Mouse (Mus musculus) liver (tissue): ENCODE measurements at regions not wholly inside any gene's neighbourhood (a gene's known extent, or its start where the extent isn't known, plus 50 kb on each side); places are given as distances from the start of the nearest gene placed in this dataset.

ENCODE experiments used
- DNase-seq: peaks from one replicate; pipeline ENCODE4 v3.0.0-alpha.2; 2020; ENCODE audit warnings: mixed read lengths

DNA sequence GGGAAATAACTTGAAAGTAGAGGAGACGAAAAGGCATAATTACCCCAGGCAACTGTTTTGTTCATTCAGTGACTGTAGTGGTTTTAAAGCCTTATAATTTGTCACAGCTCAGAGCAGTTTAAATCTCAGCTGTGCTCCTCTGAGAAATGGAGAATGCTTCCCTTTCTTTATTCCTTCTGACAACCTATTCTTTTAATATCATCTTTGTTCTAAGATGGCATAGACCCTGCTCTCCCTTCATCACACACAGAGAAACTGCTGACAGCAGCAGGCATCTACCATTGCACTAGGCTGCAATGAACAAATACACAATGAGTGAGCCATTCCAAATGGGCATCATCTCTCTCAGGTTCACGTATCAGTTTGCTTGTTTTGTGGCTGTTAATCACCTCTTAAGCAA is 50.5 kb upstream of the Gm11232 start:
- no peak for DNase-seq
